ENCODE assay signal across 8 mouse cellular contexts in genomic region chr7:126693256-126693655, GRCm38 (mm10). TPM values are rescaled to one million over a fixed set of nuclear protein-coding genes. Genes with fewer than 3 reads are reported as not detected.
DNase-seq lines count a peak whose midpoint lies in the region; ATAC-seq and TF ChIP-seq lines count a peak whose summit lies in the region.

No protein-coding gene starts in this region.

- no peak overlapping the region for H3K4me3 ChIP-seq in G1E (ENCODE audit: low read depth, low read length)
- H3K4me3 ChIP-seq in midbrain, embryonic 13.5 days (replicated peaks), result no peak overlapping the region
- no peak overlapping the region for H3K4me3 ChIP-seq in small intestine, adult 2 months (ENCODE audit: low read depth, low read length)

- WGBS in midbrain, embryonic 13.5 days, result 40% methylated on average over 3 of the region's 3 CpGs
- WGBS in small intestine, adult 2 months, result 8% methylated on average over 3 of the region's 3 CpGs

- no peak overlapping the region for H3K27ac ChIP-seq in midbrain, embryonic 13.5 days
- H3K27ac ChIP-seq in small intestine, adult 2 months (ENCODE audit: insufficient read depth, low read depth, low read length), result no peak overlapping the region

- ATAC-seq in G1E (ENCODE audit: extremely low read depth, insufficient number of reproducible peaks, low FRiP score, poor library complexity, severe bottlenecking), result no peak
- ATAC-seq in midbrain, embryonic 13.5 days, result no peak
- ATAC-seq in erythroblast, adult 5-6 weeks (replicated peaks; ENCODE audit: low FRiP score, poor library complexity, severe bottlenecking), result no peak

- H3K27me3 ChIP-seq in G1E (ENCODE audit: insufficient read depth, low read length), result no peaks in the 10 kb centered on the region
- H3K27me3 ChIP-seq in midbrain, embryonic 13.5 days, result no peaks in the 10 kb centered on the region
- no peaks in the 10 kb centered on the region for H3K27me3 ChIP-seq in small intestine, adult 2 months (ENCODE audit: control insufficient read depth, insufficient read depth, low read length)

- no peak for TF ChIP-seq POLR2A in small intestine, adult 2 months (IDR thresholded peaks at IDR 0.05; ENCODE audit: low read depth, low read length)

- DNase-seq in G1E (ENCODE audit: low spot score), result no peak
- peak; percentile 86 for DNase-seq in adrenal gland, adult 2 months
- DNase-seq in embryo, embryonic 11.5 days (ENCODE audit: low read depth, low spot score), result peak; percentile 63
- DNase-seq in heart, postnatal 10 days, result peak; percentile 88 to 93
- peak; percentile 58 to 60 for DNase-seq in left cerebral cortex, adult 8-10 months (ENCODE audit: low spot score in 2 of 2)

- peak; percentile 76 for TF ChIP-seq CTCF in G1E (IDR thresholded peaks at IDR 0.05; ENCODE audit: low read depth, low read length)
- peak; percentile 76 for TF ChIP-seq CTCF in small intestine, adult 2 months (IDR thresholded peaks at IDR 0.05; ENCODE audit: extremely low read depth, insufficient read length, insufficient replicate concordance, low read depth, low read length)

- H3K4me2 ChIP-seq in midbrain, embryonic 13.5 days (replicated peaks), result 0 out of 2 replicates have a peak overlapping the region, but pooled peaks have one; percentile 69

- no peaks in the 10 kb centered on the region for H3K9me3 ChIP-seq in G1E (replicated peaks)
- H3K9me3 ChIP-seq in midbrain, embryonic 13.5 days, result no peaks in the 10 kb centered on the region

- no peak overlapping the region for H3K9ac ChIP-seq in midbrain, embryonic 13.5 days (replicated peaks)

- intact Hi-C loops in heart, postnatal 10 days (cut with DNase I), result loop anchor here (1.0 kb wide), 1 partner anchor 50 kb away; no protein-coding TSS in a partner anchor

- peaks cover 65% of the 10 kb centered on the region for H3K36me3 ChIP-seq in G1E (replicated peaks)
- H3K36me3 ChIP-seq in midbrain, embryonic 13.5 days, result peaks cover 34% of the 10 kb centered on the region
- H3K36me3 ChIP-seq in small intestine, adult 2 months (ENCODE audit: control insufficient read depth, insufficient read depth, low read length), result peaks cover 11% of the 10 kb centered on the region

- peaks cover 53% of the 10 kb centered on the region for H3K4me1 ChIP-seq in G1E (ENCODE audit: insufficient read depth, low read depth, low read length)
- peaks cover 39% of the 10 kb centered on the region for H3K4me1 ChIP-seq in midbrain, embryonic 13.5 days (replicated peaks)
- H3K4me1 ChIP-seq in small intestine, adult 2 months (ENCODE audit: control insufficient read depth, insufficient read depth, insufficient read length, low read length), result peaks cover 14% of the 10 kb centered on the region

RNA-seq across cellular contexts. Expression of gene Bola2, which starts 1.9 kb away (rescaled TPM):
- 77.5 and 93.8 TPM in 2 replicates for total RNA-seq in G1E (2014; fragmentation: Nextera tagmentation)
- total RNA-seq in G1E (2017), result 117 and 161 TPM in 2 replicates
- polyA plus RNA-seq in G1E (2012), result 189 and 303 TPM in 2 replicates
- total RNA-seq in adrenal gland, adult 2 months (2021), result 100 to 1,000 TPM; 101 to 104 TPM
- 44.1 and 48.7 TPM in 2 replicates for polyA plus RNA-seq in adrenal gland, adult 2 months (2012; rRNA removed)
- total RNA-seq in heart, postnatal 10 days (2021), result 10 to 100 TPM; 50.7 to 59.8 TPM
- total RNA-seq in left cerebral cortex, adult 8-10 months (2022), result 10 to 100 TPM; 82.1 to 97.0 (median 90.2) TPM
- 141 and 158 TPM in 2 replicates for polyA plus RNA-seq in midbrain, embryonic 13.5 days (2015; fragmentation: Nextera tagmentation; extraction: Ambion mirVana)
- 35.8 and 40.6 TPM in 2 replicates for polyA plus RNA-seq in small intestine, adult 2 months (2012; rRNA removed)
- 4.8 and 13.4 TPM in 2 replicates for total RNA-seq in erythroblast, adult 5-6 weeks (2015; ENCODE audit: low replicate concordance)
- total RNA-seq in erythroblast, adult 5-6 weeks (2017; ENCODE audit: low replicate concordance), result 11.6 and 27.2 TPM in 2 replicates

RNA-seq across cellular contexts. Expression of gene Slx1b, which starts 2.3 kb away (rescaled TPM):
- total RNA-seq in G1E (2014; fragmentation: Nextera tagmentation) (3.5 and 3.8 TPM in 2 replicates), G1E (2017) (4.5 and 7.0 TPM in 2 replicates)
- polyA plus RNA-seq in G1E (2012), result 4.9 and 8.1 TPM in 2 replicates
- 10 to 100 TPM; 11.3 to 13.5 TPM for total RNA-seq in adrenal gland, adult 2 months (2021)
- 35.0 and 35.7 TPM in 2 replicates for polyA plus RNA-seq in adrenal gland, adult 2 months (2012; rRNA removed)
- 1 to 10 TPM; 6.1 to 8.0 TPM for total RNA-seq in heart, postnatal 10 days (2021)
- 10 to 100 TPM; 17.1 to 23.0 (median 19.6) TPM for total RNA-seq in left cerebral cortex, adult 8-10 months (2022)
- polyA plus RNA-seq in midbrain, embryonic 13.5 days (2015; fragmentation: Nextera tagmentation; extraction: Ambion mirVana), result 21.0 and 21.1 TPM in 2 replicates
- 7.9 and 16.0 TPM in 2 replicates for polyA plus RNA-seq in small intestine, adult 2 months (2012; rRNA removed)
- 0.19 and 1.9 TPM in 2 replicates for total RNA-seq in erythroblast, adult 5-6 weeks (2015; ENCODE audit: low replicate concordance)
- 0.42 and 1.4 TPM in 2 replicates for total RNA-seq in erythroblast, adult 5-6 weeks (2017; ENCODE audit: low replicate concordance)

RNA-seq across cellular contexts. Expression of gene Coro1a, which starts 14.3 kb away (rescaled TPM):
- total RNA-seq in G1E (2014; fragmentation: Nextera tagmentation) (36.0 and 50.1 TPM in 2 replicates), G1E (2017) (162 and 174 TPM in 2 replicates)
- 178 and 186 TPM in 2 replicates for polyA plus RNA-seq in G1E (2012)
- 10 to 100 TPM; 11.6 to 24.3 TPM for total RNA-seq in adrenal gland, adult 2 months (2021)
- polyA plus RNA-seq in adrenal gland, adult 2 months (2012; rRNA removed), result 49.5 and 67.1 TPM in 2 replicates
- 10 to 100 TPM; 12.7 to 14.6 TPM for total RNA-seq in heart, postnatal 10 days (2021)
- total RNA-seq in left cerebral cortex, adult 8-10 months (2022), result 100 to 1,000 TPM; 132 to 162 (median 149) TPM
- 96.3 and 101 TPM in 2 replicates for polyA plus RNA-seq in midbrain, embryonic 13.5 days (2015; fragmentation: Nextera tagmentation; extraction: Ambion mirVana)
- polyA plus RNA-seq in small intestine, adult 2 months (2012; rRNA removed), result 114 and 157 TPM in 2 replicates
- total RNA-seq in erythroblast, adult 5-6 weeks (2015; ENCODE audit: low replicate concordance), result 127 and 157 TPM in 2 replicates
- 132 and 182 TPM in 2 replicates for total RNA-seq in erythroblast, adult 5-6 weeks (2017; ENCODE audit: low replicate concordance)

RNA-seq across cellular contexts. Expression of gene Sult1a1, which starts 17.0 kb away (rescaled TPM):
- total RNA-seq in G1E (2014; fragmentation: Nextera tagmentation) (not detected in 2 replicates), G1E (2017) (0.12 and 0.33 TPM in 2 replicates)
- not detected in 2 replicates for polyA plus RNA-seq in G1E (2012)
- total RNA-seq in adrenal gland, adult 2 months (2021), result 10 to 100 TPM; 48.1 to 52.7 TPM
- polyA plus RNA-seq in adrenal gland, adult 2 months (2012; rRNA removed), result 29.3 and 34.3 TPM in 2 replicates
- total RNA-seq in heart, postnatal 10 days (2021), result 10 to 100 TPM; 12.0 to 32.5 TPM
- 1 to 10 TPM; 6.3 to 9.0 (median 7.9) TPM for total RNA-seq in left cerebral cortex, adult 8-10 months (2022)
- polyA plus RNA-seq in midbrain, embryonic 13.5 days (2015; fragmentation: Nextera tagmentation; extraction: Ambion mirVana), result 0.93 and 1.9 TPM in 2 replicates
- polyA plus RNA-seq in small intestine, adult 2 months (2012; rRNA removed), result 5.0 and 7.4 TPM in 2 replicates
- not detected in 2 replicates for total RNA-seq in erythroblast, adult 5-6 weeks (2015; ENCODE audit: low replicate concordance)
- 3.6 and 6.0 TPM in 2 replicates for total RNA-seq in erythroblast, adult 5-6 weeks (2017; ENCODE audit: low replicate concordance)

RNA-seq across cellular contexts. Expression of gene Sgf29, which starts 44.1 kb away (rescaled TPM):
- total RNA-seq in G1E (2014; fragmentation: Nextera tagmentation) (159 and 175 TPM in 2 replicates), G1E (2017) (36.8 and 57.3 TPM in 2 replicates)
- 61.3 and 124 TPM in 2 replicates for polyA plus RNA-seq in G1E (2012)
- total RNA-seq in adrenal gland, adult 2 months (2021), result 10 to 100 TPM; 39.9 to 49.7 TPM
- 64.5 and 74.4 TPM in 2 replicates for polyA plus RNA-seq in adrenal gland, adult 2 months (2012; rRNA removed)
- total RNA-seq in heart, postnatal 10 days (2021), result 10 to 100 TPM; 26.0 to 32.0 TPM
- total RNA-seq in left cerebral cortex, adult 8-10 months (2022), result 10 to 100 TPM; 28.4 to 39.0 (median 33.6) TPM
- polyA plus RNA-seq in midbrain, embryonic 13.5 days (2015; fragmentation: Nextera tagmentation; extraction: Ambion mirVana), result 54.5 and 57.0 TPM in 2 replicates
- polyA plus RNA-seq in small intestine, adult 2 months (2012; rRNA removed), result 16.7 and 23.9 TPM in 2 replicates
- 33.6 and 37.9 TPM in 2 replicates for total RNA-seq in erythroblast, adult 5-6 weeks (2015; ENCODE audit: low replicate concordance)
- total RNA-seq in erythroblast, adult 5-6 weeks (2017; ENCODE audit: low replicate concordance), result 6.8 and 17.6 TPM in 2 replicates
